Mouse (Mus musculus) c-Kit-positive CD71-positive TER-119-positive erythroid progenitor cells, embryonic 14.5 days (primary cell): Measurements from ENCODE around the gene Trp53bp2.
A peak's percentile ranks its signal among the peaks of the same experiment; 100 is the strongest.

Source experiments
- DNase-seq: peaks from one replicate; pipeline ENCODE4 v3.0.0-alpha.2; 2013; ENCODE audit warnings: low spot score

The Trp53bp2 gene

DNA sequence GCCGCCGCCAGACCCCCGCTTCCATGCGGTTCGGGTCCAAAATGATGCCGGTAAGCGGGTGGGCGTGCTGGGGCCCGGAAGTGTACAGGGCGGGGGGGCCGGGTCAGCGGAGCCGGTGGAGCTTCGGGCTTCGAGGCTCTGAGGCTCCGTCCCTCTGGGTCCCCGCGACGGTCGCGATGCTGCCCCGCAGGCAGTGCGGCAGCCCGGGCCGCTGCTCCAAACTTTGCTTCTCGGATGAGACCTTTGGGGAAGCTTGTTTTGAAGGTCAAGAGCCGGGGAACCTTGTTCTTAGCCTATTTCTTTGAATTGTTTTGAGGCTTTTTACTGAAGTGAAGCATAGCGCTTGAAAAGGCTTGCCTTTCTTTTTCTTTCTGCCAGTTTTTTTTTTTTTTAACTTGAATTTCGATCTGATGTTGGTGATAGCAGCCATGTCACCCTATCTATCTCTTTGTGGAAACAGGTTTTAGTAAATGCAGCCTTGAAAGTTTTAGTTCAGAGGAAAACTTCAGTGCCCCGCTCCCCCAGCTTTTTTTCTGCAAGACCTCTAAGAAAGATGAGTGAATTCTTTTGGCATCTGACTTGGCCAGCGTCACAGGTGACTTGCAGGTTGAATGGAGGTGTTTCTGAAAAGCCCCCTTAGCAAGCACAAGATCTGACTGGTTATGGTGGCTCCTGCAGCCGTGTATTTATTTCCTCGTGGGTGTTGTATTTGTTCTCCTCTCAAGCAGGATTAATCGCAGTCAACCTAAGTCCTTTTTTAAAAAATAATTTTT is 615 bp downstream of the Trp53bp2 start:
- DNase-seq = peak; percentile 22

DNA sequence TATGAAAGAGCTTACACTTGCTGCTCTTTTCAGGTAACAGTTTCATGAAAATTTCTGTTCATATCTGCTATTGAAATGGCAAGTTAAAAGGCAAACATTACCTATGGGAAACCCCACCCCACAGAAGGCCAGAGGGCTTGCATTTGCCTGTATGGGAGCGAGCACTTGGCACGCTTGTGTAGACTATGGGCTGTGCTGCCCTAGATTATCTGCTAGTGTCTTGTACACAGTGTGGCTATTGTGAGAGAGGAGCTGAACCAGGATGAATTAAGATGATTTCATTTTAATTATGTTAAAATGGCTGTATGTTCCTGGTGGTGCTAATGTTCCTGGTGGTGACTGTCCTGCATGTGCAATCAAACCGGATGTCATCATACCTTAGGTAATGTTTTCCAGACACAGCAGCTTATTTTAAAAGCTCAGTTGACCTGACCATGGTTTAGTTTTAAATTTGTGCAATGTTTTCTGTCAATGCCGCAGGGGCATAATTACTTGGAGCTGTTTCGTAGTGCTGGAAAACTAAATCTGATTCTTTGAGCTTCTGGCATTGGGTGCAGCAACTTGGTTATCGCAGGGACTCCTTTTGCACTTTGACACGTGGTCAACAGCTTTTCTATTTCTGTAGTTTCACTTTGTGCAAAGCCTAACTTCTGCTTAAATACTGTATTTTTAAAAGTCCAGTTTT is 3.8 kb downstream of the Trp53bp2 start:
- DNase-seq = no peak

DNA sequence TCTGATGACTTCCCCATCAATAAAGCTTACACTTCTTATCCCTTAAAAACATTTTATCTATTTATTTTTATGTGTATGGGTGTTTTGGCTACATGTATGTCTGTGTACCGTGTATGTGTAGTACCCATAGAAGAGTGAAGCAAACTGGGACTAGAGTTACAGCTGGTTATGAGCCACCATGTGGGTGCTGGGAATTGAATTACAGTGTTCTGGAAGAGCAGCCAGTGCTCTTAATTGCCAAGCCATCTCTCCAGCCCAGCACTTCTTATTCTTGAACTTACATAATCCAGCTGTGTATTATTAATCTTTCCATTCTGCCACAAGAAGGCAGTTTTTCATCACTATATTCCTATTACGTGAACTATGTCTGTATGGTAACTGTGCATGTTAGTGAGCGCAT is 10.5 kb downstream of the Trp53bp2 start:
- no peak for DNase-seq

DNA sequence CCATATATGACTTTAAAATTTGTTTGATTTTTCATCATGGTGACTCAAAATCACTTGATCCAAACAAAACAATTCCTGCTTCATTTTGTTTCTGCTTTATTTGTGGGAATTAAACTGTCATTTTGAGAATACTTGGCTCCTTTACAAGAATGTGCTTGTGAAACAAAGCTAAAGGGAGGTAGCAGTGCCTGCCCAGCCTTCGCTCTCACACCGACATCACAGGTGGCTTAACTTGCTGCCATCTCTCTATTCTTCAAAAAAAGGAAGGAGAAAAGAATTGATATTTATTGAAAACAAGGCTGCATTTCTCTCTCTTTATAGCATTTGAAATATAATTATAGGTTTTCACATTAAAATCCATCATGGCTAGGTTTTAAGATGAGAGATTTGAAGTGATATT is 15.3 kb downstream of the Trp53bp2 start:
- DNase-seq = no peak

DNA sequence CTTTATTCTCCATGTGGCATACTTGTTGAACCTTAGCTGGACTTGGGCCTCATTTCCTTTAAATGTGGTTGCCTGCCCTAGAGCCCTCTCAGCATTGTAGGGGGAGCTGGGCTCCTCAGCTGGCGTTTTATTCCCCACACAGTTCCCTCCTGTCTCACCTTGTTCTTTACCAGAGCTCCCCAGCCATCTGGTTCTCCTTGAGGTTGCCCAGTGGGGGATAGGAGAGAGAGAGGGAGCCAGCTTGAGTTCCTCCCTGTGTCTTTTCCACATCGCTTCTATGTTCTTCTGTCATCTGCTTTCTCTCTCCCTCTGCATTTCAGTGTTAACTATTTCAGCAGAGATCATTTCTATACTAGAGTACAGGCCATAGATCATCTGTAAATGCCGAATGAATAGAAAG is 16.2 kb downstream of the Trp53bp2 start:
- DNase-seq = no peak

DNA sequence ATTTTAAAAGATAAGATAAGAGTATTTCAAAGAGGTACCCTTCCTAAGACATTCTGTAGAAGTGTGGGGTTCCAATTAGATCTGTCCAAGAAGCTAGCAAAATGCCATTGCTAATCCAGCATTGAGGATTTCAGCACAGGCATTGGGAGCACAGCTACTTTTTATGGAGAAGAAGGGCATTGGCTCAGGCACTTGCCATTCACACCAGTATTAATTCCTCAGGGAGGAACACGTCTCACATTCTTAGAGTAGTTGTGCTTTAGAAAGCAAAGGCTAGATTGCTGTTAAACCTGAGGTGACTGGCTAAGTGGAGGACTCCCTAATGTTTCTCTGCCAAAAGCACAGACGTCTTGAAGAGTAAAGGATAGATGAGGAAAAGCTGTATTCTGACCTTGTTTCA is 17.5 kb downstream of the Trp53bp2 start:
- DNase-seq = no peak

DNA sequence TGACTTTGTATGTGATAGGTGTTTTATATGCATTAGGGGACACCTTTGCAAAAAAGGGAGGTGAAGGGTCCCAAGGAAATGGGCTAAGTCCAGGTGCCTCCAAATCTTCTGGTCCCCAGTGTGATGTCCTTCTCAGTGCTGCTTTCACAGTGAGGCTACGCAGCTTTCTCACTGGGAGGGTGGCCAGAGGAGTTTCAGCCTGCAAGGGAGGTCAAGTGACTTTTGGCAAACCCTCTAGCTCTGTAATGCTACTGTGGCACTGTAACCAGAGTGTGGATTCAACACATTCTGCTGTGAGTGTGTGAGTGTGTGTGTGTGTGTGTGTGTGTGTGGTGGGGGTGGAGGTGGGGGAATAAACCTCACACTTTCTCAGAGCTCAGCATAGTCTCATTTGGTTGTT is 18.5 kb downstream of the Trp53bp2 start:
- no peak for DNase-seq

DNA sequence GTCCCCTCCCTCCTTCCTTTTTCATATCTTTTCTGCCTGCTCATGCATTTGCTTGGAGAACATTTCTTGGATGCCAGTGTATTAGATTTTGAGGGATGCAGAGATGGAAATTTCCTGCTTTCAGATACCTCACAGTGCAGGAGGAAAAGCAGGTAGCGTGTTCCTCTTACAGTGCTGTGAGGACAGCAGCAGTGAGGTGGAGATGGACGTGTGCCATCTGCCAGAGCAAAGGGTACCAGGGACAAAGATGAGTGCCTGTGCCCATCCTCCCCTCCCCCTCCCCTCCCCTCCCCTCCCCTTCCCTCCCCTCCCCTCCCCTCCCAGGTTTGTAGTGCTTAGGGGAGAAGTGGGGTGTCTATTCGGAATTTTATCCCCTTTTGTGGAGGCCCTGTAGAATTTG is 20.9 kb downstream of the Trp53bp2 start:
- DNase-seq = no peak

DNA sequence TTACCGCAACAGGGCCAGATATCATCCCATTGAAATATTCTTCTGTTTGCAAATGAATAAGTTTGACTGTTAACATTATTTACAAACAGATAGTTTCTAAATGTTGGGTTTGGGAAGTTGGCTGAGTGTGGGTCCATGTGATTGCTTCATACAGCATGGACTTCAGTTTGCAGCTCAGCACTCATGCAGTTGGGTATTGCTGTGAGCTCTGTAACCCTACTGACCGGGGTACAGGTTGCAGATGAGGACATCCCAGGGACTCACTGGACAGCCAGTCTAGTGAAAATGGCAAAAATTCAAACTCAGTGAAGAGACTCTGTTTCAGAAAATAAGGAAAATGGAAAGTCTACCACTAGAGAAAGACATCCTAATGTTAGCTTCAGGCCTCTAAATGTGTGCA is 21.7 kb downstream of the Trp53bp2 start:
- DNase-seq = no peak

DNA sequence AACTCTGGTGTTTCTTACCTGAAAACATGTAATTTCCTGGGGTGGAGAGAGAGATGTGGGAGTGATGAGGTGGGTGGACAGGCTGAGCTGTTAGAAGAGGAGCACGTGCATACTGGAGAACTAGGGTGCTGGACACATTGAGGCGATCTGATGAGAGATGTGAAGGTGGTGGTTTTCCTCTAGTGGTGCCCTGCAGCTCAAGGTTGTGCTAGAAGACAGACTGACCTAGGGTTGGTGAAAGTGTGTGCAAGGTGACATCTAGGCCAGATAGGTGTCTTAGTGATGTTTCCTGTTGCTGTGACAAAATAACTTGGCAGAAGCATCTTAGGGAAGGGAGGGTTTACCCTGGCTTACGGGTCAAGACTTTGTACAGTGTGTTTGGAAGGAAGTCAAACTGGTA is 23.1 kb downstream of the Trp53bp2 start:
- no peak for DNase-seq

DNA sequence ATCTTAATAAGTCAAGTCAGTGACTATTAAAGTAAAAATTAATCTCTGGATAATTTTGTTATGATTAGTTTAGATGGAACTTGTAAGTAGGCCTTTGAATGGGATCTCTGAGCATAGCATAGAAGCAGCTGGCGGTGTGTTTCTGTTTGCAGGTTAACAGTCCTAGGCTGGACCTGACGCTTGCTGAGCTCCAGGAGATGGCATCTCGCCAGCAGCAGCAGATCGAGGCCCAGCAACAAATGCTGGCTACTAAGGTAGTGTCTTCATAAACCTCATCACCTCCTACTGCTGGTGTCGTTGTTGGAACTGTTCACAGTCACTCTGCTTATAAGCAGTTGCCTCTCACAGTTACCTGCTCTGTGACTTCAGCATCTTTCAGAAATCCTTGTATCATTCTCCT is 27.8 kb downstream of the Trp53bp2 start:
- DNase-seq = no peak

DNA sequence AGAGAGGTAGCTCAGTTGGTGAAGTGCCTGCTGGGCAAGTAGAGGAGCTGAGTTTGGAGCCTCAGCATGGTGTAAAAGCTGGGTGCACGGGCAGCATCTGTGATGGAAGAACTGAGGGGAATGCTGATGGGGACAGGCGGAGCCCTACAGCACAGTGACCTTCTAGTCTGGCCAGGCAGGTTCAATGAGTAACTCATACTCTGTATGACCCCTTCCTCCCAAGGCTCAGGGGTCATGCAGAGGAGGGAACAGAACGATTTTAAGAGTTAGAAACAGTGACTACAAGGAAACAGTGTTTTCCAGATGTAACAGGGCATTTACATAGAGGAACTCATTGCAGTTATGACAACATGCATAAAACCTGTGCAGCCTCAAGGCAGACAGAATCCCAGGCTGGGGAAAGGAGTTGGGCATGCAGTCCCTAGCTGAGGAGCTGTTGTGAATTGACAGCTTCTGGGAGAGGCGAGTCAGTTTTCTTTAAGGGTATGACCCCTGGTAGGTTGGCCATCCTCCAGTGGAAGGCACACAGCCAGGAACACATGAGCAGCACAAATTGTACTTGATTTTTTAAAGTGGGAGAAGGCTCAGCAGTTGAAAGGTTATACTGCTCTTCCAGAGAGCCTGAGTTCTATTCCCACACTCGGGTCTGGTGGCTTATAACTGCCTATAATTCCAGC is 30.7 kb downstream of the Trp53bp2 start:
- DNase-seq = no peak

DNA sequence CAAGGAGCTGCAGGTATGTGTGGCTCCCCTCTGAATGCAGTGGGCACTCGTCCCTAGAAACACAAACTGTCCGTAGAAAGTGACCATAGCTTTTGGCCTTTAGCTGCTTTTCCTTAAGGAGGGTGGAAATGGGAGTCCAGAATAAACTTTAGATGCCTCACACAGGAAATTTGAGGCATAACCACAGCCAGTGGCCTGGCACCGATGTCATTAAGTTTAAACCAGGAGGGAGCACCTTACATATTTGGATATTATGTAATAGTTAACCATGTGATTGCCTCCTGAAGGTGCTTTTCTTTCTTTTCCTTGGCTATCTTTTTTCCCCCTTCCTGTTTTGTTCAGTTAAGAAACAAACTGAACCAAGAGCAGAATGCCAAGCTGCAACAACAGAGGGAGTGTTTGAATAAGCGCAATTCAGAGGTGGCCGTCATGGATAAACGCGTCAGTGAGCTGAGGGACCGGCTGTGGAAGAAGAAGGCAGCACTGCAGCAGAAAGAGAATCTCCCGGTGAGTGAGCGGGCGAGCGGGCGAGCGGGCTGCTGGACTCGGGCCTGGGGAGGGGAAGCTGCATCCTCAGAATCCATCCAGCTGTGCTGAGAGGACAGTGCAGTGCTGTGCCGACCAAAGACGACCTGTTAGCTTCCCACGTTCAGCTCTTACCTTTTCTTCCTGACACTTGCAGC is 33.0 kb downstream of the Trp53bp2 start:
- no peak for DNase-seq

DNA sequence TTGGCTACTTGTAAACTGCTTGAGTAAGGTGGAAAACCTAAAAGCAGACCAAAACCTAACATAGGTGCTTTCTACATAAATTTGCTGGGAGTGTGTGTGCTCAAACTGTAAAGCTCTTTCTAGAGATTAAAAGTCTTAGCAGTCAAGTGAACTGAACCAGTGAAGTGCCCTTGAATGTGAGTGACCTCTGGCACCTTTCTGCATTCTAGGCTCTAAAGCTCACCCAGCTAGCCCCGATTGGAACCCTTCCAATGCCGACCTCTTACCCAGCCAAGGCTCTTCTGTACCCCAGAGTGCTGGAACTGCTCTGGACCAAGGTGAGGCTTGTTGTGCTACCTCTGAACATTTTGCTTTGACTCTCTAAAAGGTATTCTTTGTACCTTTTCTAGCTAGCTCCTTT is 35.1 kb downstream of the Trp53bp2 start:
- no peak for DNase-seq

DNA sequence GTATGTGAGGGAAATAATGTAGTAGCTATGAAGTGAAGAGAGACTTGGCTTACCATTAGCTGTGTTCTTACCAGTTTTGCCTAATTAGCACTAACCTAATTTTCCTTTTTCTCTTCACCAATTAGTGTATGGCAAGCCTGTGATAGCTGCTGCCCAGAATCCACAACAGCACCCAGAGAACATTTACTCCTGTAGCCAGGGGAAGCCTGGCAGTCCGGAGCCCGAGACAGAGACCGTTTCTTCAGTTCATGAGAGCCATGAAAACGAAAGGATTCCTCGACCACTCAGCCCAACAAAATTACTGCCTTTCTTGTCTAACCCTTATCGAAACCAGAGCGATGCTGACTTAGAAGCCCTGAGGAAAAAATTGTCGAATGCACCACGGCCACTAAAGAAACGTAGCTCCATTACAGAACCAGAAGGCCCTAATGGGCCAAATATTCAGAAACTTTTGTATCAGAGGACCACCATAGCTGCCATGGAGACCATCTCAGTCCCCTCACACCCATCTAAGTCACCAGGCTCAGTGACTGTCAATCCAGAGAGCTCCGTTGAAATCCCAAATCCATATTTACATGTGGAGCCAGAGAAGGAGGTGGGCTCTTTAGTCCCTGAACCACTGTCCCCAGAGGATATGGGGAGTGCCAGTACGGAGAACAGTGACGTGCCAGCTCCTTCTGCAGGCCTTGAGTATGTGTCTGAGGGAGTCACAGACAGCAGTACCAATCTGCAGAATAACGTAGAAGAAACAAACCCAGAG is 39.5 kb downstream of the Trp53bp2 start:
- no peak for DNase-seq

DNA sequence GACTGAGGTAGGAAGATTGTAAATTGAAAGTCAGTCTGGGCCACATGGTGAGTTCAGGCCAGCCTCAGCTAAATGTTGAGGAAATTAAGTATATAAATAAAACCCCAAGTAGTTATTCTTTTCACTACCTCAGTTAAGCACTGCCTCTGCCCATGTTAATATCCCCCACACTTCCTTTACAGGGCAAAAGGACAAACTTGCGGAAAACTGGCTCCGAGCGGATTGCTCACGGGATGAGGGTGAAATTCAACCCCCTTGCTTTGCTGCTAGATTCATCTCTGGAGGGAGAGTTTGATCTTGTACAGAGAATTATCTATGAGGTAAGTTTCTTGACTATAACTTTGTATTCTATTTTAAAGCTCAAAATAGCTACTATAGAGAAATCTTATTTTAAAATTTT is 43.5 kb downstream of the Trp53bp2 start:
- no peak for DNase-seq

DNA sequence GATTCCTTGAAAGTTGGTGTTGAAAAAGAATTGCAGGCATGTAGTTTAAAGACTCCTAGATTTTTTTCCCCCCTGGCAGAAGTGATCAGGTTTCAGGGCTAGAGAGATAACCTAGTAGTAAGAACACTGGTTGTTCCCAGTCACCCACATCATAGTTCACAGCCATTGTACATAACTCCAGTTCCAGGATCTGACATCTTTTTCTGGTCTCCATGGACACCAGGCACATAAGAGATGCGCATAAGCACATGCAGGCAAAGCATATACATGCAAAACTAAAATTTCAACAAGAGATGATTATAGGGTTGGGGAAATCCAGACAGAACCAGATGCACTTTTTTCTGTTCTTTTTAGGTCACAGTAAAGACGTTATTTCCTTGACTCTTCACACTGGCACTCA is 46.1 kb downstream of the Trp53bp2 start:
- DNase-seq = no peak

DNA sequence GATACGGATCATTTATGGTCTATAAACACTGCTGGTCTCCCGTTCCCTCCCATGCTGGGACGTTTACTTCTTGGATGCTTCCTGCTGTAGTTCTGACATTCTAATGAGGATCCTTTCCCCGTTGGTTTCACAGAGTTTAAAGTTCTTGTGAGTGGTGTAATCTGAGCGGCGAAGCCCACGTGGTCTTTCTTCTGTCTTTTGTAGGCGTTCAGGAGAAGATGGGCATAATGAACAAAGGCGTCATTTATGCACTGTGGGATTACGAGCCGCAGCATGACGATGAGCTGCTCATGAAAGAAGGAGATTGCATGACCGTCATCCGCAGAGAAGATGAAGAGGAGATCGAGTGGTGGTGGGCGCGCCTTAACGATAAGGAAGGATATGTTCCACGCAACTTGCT is 49.6 kb downstream of the Trp53bp2 start:
- DNase-seq = no peak

DNA sequence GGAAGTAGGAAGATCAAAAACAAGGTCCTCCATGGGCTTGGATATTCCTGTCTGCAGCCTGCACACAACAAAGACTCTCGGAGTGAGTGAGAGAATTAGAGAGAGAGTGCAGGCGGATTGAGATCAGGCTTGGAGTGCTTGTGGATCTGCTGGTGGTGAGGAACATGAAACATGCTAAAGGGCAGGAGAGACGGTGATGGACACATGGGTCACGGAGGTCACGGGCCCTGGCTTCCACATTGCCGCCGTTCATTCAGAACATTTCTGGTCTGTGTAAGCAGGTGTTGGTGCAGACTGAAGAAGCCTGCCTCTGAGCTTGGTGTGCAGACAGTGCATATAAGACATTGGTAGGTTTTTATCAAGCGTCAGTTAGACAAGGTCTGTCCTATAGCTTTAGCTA is 50.5 kb downstream of the Trp53bp2 start:
- no peak for DNase-seq

DNA sequence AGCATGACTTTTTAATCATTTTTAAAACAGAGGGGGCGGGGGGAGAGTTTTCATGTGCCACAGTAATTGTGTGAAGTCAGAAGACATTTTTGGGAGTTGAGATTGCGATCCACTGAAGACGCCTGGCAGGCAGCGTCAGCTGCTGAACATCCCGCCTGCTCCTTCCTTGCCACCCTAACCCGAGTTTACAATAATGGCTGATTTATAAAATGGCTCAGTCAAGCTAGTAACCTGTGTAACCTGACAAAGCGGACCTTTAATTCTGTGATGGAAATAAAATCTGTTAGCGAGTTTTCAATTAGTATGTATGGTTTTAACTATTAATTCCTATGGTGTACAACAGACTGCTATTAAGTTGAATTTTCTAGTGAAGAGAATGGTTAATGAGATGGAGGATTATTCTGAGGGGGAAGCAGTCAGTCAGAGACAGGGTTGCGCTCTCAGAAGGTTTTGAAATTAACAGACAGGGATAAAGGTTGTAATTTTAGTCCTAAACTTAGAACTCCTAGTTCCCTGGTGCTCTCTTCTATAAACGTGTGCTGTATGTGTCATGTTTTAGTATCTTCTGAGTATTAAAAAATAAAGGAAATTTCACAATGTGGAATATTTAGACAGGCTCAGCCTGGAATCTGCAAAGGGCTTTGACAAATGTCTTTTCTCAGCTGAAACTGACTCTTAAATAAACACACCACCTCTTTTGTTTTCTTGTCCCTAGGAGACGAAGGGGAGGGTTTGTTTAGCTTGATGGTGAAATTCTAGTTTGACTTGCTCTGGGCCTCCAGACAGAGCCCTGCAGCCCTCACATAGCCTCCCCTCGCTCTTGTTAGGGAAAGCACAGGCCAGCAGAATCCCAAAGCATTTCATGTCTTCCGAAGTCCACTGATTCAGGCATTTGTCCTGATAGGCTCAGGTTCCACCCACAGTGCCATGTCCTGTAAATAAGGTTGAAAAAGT is 51.6 kb downstream of the Trp53bp2 start:
- DNase-seq = no peak

DNA sequence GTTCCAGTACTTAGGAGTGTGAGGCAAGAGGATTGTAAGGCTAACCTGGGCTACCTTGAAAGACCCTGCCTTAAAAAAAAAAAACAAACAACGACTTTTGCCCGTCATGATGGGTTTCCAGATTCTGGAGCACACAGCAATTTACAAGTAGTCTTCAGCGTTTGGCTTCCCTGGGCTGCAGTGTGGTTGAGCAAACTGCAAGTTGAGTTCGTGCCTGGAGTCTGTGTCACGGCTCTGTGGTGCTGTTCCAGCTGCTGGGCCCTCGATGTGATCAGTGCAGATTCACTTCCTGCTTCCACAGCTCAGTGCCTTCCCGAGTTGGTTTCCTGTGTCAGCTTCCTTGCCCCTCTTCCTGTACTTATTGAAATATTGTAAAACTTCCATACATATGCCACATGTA is 52.3 kb downstream of the Trp53bp2 start:
- no peak for DNase-seq
